8 mouse cellular contexts compared by ENCODE assay signal in the genomic region with DNA sequence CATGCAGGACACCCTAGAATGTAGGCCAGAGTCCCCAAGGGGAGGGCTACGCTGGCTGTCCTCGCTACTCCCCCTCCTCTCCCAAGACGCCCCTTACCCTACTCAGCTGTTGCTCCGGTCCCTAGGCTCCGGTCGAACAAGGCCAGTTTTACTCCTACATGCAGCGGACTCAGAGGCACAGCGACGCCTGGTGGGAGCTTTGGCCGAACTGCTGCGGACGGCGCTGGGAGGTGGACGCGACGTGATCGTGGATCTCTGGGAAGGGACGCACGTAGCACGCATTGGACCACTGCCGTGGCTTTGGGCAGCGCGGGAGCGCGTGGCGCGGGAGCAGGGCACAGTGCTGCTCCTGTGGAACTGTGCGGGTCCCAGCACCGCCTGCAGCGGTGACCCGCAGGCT. TPM values are rescaled to one million over a fixed set of nuclear protein-coding genes. Genes with fewer than 3 reads are reported as not detected.
DNase-seq lines count a peak whose midpoint lies in the region; ATAC-seq and TF ChIP-seq lines count a peak whose summit lies in the region.

No protein-coding gene starts in this region.

- DNase-seq in c-Kit-positive CD71-positive TER-119-positive erythroid progenitor cells, embryonic 14.5 days (ENCODE audit: low spot score), result peak; percentile 44
- peak; percentile 90 for DNase-seq in forebrain, embryonic 11.5 days (ENCODE audit: low spot score)
- peak; percentile 45 for DNase-seq in heart, postnatal 0 days (ENCODE audit: low spot score)
- DNase-seq in kidney, postnatal 14 days, result peak; percentile 84
- peak; percentile 77 to 84 for DNase-seq in lung, adult 18-20 months

- H3K27me3 ChIP-seq in ES-Bruce4 (ENCODE audit: control insufficient read depth, insufficient read depth, low read length, poor library complexity, severe bottlenecking), result no peaks in the 10 kb centered on the region
- peaks cover 7% of the 10 kb centered on the region for H3K27me3 ChIP-seq in forebrain, embryonic 11.5 days (ENCODE audit: control insufficient read depth, insufficient read depth, low read length)
- peaks cover 12% of the 10 kb centered on the region; the same call in 1 of the 2 replicates for H3K27me3 ChIP-seq in heart, postnatal 0 days (ENCODE audit: control insufficient read depth, insufficient read depth, low read length)
- peaks cover 36% of the 10 kb centered on the region for H3K27me3 ChIP-seq in neural tube, embryonic 13.5 days
- H3K27me3 ChIP-seq in testis, adult 2 months (ENCODE audit: control insufficient read depth, insufficient read depth, low read length), result no peaks in the 10 kb centered on the region

- H3K36me3 ChIP-seq in ES-Bruce4 (ENCODE audit: control insufficient read depth, insufficient read depth, low read length, poor library complexity, severe bottlenecking), result no peaks in the 10 kb centered on the region
- H3K36me3 ChIP-seq in forebrain, embryonic 11.5 days (ENCODE audit: control insufficient read depth, insufficient read depth, low read length), result no peaks in the 10 kb centered on the region
- H3K36me3 ChIP-seq in heart, postnatal 0 days (replicated peaks; ENCODE audit: control insufficient read depth, insufficient read depth, low read length), result no peaks in the 10 kb centered on the region
- no peaks in the 10 kb centered on the region for H3K36me3 ChIP-seq in neural tube, embryonic 13.5 days
- H3K36me3 ChIP-seq in testis, adult 2 months (ENCODE audit: control insufficient read depth, insufficient read depth, low read length), result no peaks in the 10 kb centered on the region

- H3K4me1 ChIP-seq in ES-Bruce4 (ENCODE audit: control insufficient read depth, insufficient read depth, low read length), result no peaks in the 10 kb centered on the region
- peaks cover 8% of the 10 kb centered on the region; the same call in 1 of the 2 replicates for H3K4me1 ChIP-seq in forebrain, embryonic 11.5 days (replicated peaks; ENCODE audit: control insufficient read depth, insufficient read depth, low read length)
- H3K4me1 ChIP-seq in heart, postnatal 0 days (ENCODE audit: control insufficient read depth, insufficient read depth), result peaks cover 20% of the 10 kb centered on the region; the same call in 1 of the 2 replicates
- H3K4me1 ChIP-seq in neural tube, embryonic 13.5 days (replicated peaks), result peaks cover 22% of the 10 kb centered on the region
- H3K4me1 ChIP-seq in testis, adult 2 months (ENCODE audit: control insufficient read depth, insufficient read depth, low read length), result peaks cover 7% of the 10 kb centered on the region

- ATAC-seq in forebrain, embryonic 11.5 days (replicated peaks; ENCODE audit: low FRiP score), result peak; percentile 64
- peak; percentile 80 for ATAC-seq in heart, postnatal 0 days (ENCODE audit: insufficient read depth, low read depth)
- ATAC-seq in neural tube, embryonic 13.5 days (ENCODE audit: low read depth), result peak; percentile 79

- TF ChIP-seq CTCF in ES-Bruce4 (IDR thresholded peaks at IDR 0.05; ENCODE audit: low read depth, low read length), result peak; percentile 76
- peak; percentile 86 for TF ChIP-seq CTCF in heart, postnatal 0 days (IDR thresholded peaks at IDR 0.05; ENCODE audit: low read depth)
- peak; percentile 60; the same call in 1 of the 2 replicates for TF ChIP-seq CTCF in testis, adult 2 months (IDR thresholded peaks at IDR 0.05; ENCODE audit: control insufficient read depth, insufficient read depth, insufficient replicate concordance, low read depth, low read length)

- no peak for TF ChIP-seq POLR2A in ES-Bruce4 (IDR thresholded peaks at IDR 0.05; ENCODE audit: insufficient read depth, low read length)
- no peak for TF ChIP-seq POLR2A in testis, adult 2 months (IDR thresholded peaks at IDR 0.05; ENCODE audit: control insufficient read depth, low read depth, low read length)

- peak overlapping the region; percentile 58 for H3K4me2 ChIP-seq in forebrain, embryonic 11.5 days (ENCODE audit: low read depth, low read length, severe bottlenecking)
- H3K4me2 ChIP-seq in heart, postnatal 0 days (ENCODE audit: low read depth, low read length), result peak overlapping the region; percentile 74
- H3K4me2 ChIP-seq in neural tube, embryonic 13.5 days, result peak overlapping the region; percentile 66

- TF ChIP-seq EP300 in ES-Bruce4 (IDR thresholded peaks at IDR 0.05; ENCODE audit: insufficient read depth, low read depth, low read length), result no peak
- TF ChIP-seq EP300 in heart, postnatal 0 days (IDR thresholded peaks at IDR 0.05; ENCODE audit: low read depth), result no peak

- H3K27ac ChIP-seq in ES-Bruce4 (ENCODE audit: insufficient read depth, low read length), result no peak overlapping the region
- H3K27ac ChIP-seq in forebrain, embryonic 11.5 days (ENCODE audit: low read depth, low read length), result no peak overlapping the region
- H3K27ac ChIP-seq in heart, postnatal 0 days (ENCODE audit: low read depth), result no peak overlapping the region
- H3K27ac ChIP-seq in neural tube, embryonic 13.5 days (replicated peaks), result no peak overlapping the region
- no peak overlapping the region for H3K27ac ChIP-seq in testis, adult 2 months (ENCODE audit: control insufficient read depth, insufficient read depth, low read depth, low read length)

- under 1% methylated on average over 31 of the region's 31 CpGs for WGBS in forebrain, embryonic 11.5 days
- 2% methylated on average over 31 of the region's 31 CpGs for WGBS in heart, postnatal 0 days
- WGBS in neural tube, embryonic 13.5 days, result under 1% methylated on average over 31 of the region's 31 CpGs

- peak overlapping the region; percentile 49 for H3K4me3 ChIP-seq in ES-Bruce4 (ENCODE audit: low read depth, low read length)
- peak overlapping the region; percentile 28 for H3K4me3 ChIP-seq in forebrain, embryonic 11.5 days (ENCODE audit: low read depth, low read length)
- peak overlapping the region; percentile 43 for H3K4me3 ChIP-seq in heart, postnatal 0 days (ENCODE audit: low read depth, low read length)
- peak overlapping the region; percentile 38 for H3K4me3 ChIP-seq in neural tube, embryonic 13.5 days
- H3K4me3 ChIP-seq in testis, adult 2 months (ENCODE audit: control insufficient read depth, low read depth, low read length), result peak overlapping the region; percentile 58

- no peaks in the 10 kb centered on the region for H3K9me3 ChIP-seq in ES-Bruce4 (replicated peaks; ENCODE audit: control insufficient read depth, insufficient read depth, low read length, poor library complexity, severe bottlenecking)
- no peaks in the 10 kb centered on the region for H3K9me3 ChIP-seq in forebrain, embryonic 11.5 days (ENCODE audit: control insufficient read depth, low read length)
- no peaks in the 10 kb centered on the region for H3K9me3 ChIP-seq in heart, postnatal 0 days (replicated peaks; ENCODE audit: control insufficient read depth, low read length)
- H3K9me3 ChIP-seq in neural tube, embryonic 13.5 days, result no peaks in the 10 kb centered on the region

- H3K9ac ChIP-seq in ES-Bruce4 (ENCODE audit: low read depth, poor library complexity, severe bottlenecking), result peak overlapping the region; percentile 4; the same call in 1 of the 2 replicates
- H3K9ac ChIP-seq in forebrain, embryonic 11.5 days (ENCODE audit: low read length), result peak overlapping the region; percentile 47
- peak overlapping the region; percentile 22 for H3K9ac ChIP-seq in heart, postnatal 0 days (replicated peaks; ENCODE audit: low read depth, low read length)
- H3K9ac ChIP-seq in neural tube, embryonic 13.5 days, result peak overlapping the region; percentile 57

RNA-seq across cellular contexts. Expression of a gene that starts 1.8 kb away (rescaled TPM):
- 3.3 TPM in 2 replicates for polyA plus RNA-seq in ES-Bruce4 (2011; ENCODE audit: insufficient read depth, insufficient read length, low read depth, missing spikeins)
- polyA plus RNA-seq in forebrain, embryonic 11.5 days (2014; fragmentation: Nextera tagmentation; extraction: Ambion mirVana), result 3.4 and 4.2 TPM in 2 replicates
- 20.3 and 22.1 TPM in 2 replicates for total RNA-seq in heart, postnatal 0 days (2014; rRNA removed; ENCODE audit: low replicate concordance)
- polyA plus RNA-seq in heart, postnatal 0 days (2015; fragmentation: Nextera tagmentation; extraction: Ambion mirVana), result 11.6 and 12.1 TPM in 2 replicates
- polyA plus RNA-seq in neural tube, embryonic 13.5 days (2015; fragmentation: Nextera tagmentation; extraction: Ambion mirVana), result 2.1 and 2.9 TPM in 2 replicates
- 3.7 and 4.9 TPM in 2 replicates for polyA plus RNA-seq in testis, adult 2 months (2012; rRNA removed)

RNA-seq across cellular contexts. Expression of a gene that starts 11.1 kb away (rescaled TPM):
- polyA plus RNA-seq in ES-Bruce4 (2011; ENCODE audit: insufficient read depth, insufficient read length, low read depth, missing spikeins), result 3.1 and 4.9 TPM in 2 replicates
- 1.0 and 1.2 TPM in 2 replicates for polyA plus RNA-seq in forebrain, embryonic 11.5 days (2014; fragmentation: Nextera tagmentation; extraction: Ambion mirVana)
- total RNA-seq in heart, postnatal 0 days (2014; rRNA removed; ENCODE audit: low replicate concordance), result 0.70 and 2.2 TPM in 2 replicates
- 0.85 and 0.91 TPM in 2 replicates for polyA plus RNA-seq in heart, postnatal 0 days (2015; fragmentation: Nextera tagmentation; extraction: Ambion mirVana)
- polyA plus RNA-seq in neural tube, embryonic 13.5 days (2015; fragmentation: Nextera tagmentation; extraction: Ambion mirVana), result 0.37 and 0.38 TPM in 2 replicates
- polyA plus RNA-seq in testis, adult 2 months (2012; rRNA removed), result 6.1 and 7.8 TPM in 2 replicates

RNA-seq across cellular contexts. Expression of a gene that starts 13.7 kb away (rescaled TPM):
- polyA plus RNA-seq in ES-Bruce4 (2011; ENCODE audit: insufficient read depth, insufficient read length, low read depth, missing spikeins), result 23.2 and 30.7 TPM in 2 replicates
- 36.3 and 41.6 TPM in 2 replicates for polyA plus RNA-seq in forebrain, embryonic 11.5 days (2014; fragmentation: Nextera tagmentation; extraction: Ambion mirVana)
- 27.1 and 34.5 TPM in 2 replicates for total RNA-seq in heart, postnatal 0 days (2014; rRNA removed; ENCODE audit: low replicate concordance)
- 27.5 and 32.1 TPM in 2 replicates for polyA plus RNA-seq in heart, postnatal 0 days (2015; fragmentation: Nextera tagmentation; extraction: Ambion mirVana)
- polyA plus RNA-seq in neural tube, embryonic 13.5 days (2015; fragmentation: Nextera tagmentation; extraction: Ambion mirVana), result 78.9 and 79.0 TPM in 2 replicates
- polyA plus RNA-seq in testis, adult 2 months (2012; rRNA removed), result 4.6 and 5.0 TPM in 2 replicates

RNA-seq across cellular contexts. Expression of a gene that starts 27.1 kb away (rescaled TPM):
- 30.0 and 34.3 TPM in 2 replicates for polyA plus RNA-seq in ES-Bruce4 (2011; ENCODE audit: insufficient read depth, insufficient read length, low read depth, missing spikeins)
- polyA plus RNA-seq in forebrain, embryonic 11.5 days (2014; fragmentation: Nextera tagmentation; extraction: Ambion mirVana), result 66.1 and 75.0 TPM in 2 replicates
- 15.3 and 40.6 TPM in 2 replicates for total RNA-seq in heart, postnatal 0 days (2014; rRNA removed; ENCODE audit: low replicate concordance)
- 52.4 and 56.6 TPM in 2 replicates for polyA plus RNA-seq in heart, postnatal 0 days (2015; fragmentation: Nextera tagmentation; extraction: Ambion mirVana)
- polyA plus RNA-seq in neural tube, embryonic 13.5 days (2015; fragmentation: Nextera tagmentation; extraction: Ambion mirVana), result 91.8 and 95.8 TPM in 2 replicates
- polyA plus RNA-seq in testis, adult 2 months (2012; rRNA removed), result 51.8 and 62.2 TPM in 2 replicates

RNA-seq across cellular contexts. Expression of a gene that starts 32.3 kb away (rescaled TPM):
- polyA plus RNA-seq in ES-Bruce4 (2011; ENCODE audit: insufficient read depth, insufficient read length, low read depth, missing spikeins), result 0.51 TPM in 1 of 2 replicates, not detected in the other
- polyA plus RNA-seq in forebrain, embryonic 11.5 days (2014; fragmentation: Nextera tagmentation; extraction: Ambion mirVana), result 1.4 and 2.1 TPM in 2 replicates
- total RNA-seq in heart, postnatal 0 days (2014; rRNA removed; ENCODE audit: low replicate concordance), result not detected in 2 replicates
- 0.07 and 0.20 TPM in 2 replicates for polyA plus RNA-seq in heart, postnatal 0 days (2015; fragmentation: Nextera tagmentation; extraction: Ambion mirVana)
- polyA plus RNA-seq in neural tube, embryonic 13.5 days (2015; fragmentation: Nextera tagmentation; extraction: Ambion mirVana), result 5.2 and 5.6 TPM in 2 replicates
- 0.05 and 0.19 TPM in 2 replicates for polyA plus RNA-seq in testis, adult 2 months (2012; rRNA removed)

Comparison
In these comparisons a context has a peak if more than half of its experiments do, and no peak if none do; other contexts are left out.
1. H3K9ac ChIP-seq: peak in every context shown above with its lines; median percentile 57 in neural tube, embryonic 13.5 days; 47 in forebrain, embryonic 11.5 days; 22 in heart, postnatal 0 days; 4 in ES-Bruce4.